13 mouse cellular contexts compared by ENCODE assay signal in genomic region chr7:144234783-144235182, GRCm38 (mm10).
DNase-seq lines count a peak whose midpoint lies in the region; ATAC-seq and TF ChIP-seq lines count a peak whose summit lies in the region.
"Had no signal": no experiment of that assay in that cellular context is flagged by ENCODE, and none has a peak within 500 bp of the region (broad histone marks: within the 10 kb centered on the region; RNA-seq: fewer than 3 reads in every experiment).

No protein-coding gene starts in this region.

- H3K4me2 ChIP-seq in kidney, embryonic 14.5 days (replicated peaks; ENCODE audit: low read depth, low read length), result no peak overlapping the region
- H3K4me2 ChIP-seq in lung, postnatal 0 days (replicated peaks; ENCODE audit: low read depth, low read length), result no peak overlapping the region
- H3K4me2 ChIP-seq in hindbrain, embryonic 12.5 days (replicated peaks), result no peak overlapping the region
- H3K4me2 ChIP-seq: embryonic facial prominence, embryonic 13.5 days; neural tube, embryonic 12.5 days had no signal

- no peaks in the 10 kb centered on the region for H3K9me3 ChIP-seq in kidney, embryonic 14.5 days (ENCODE audit: control insufficient read depth, low read length)
- H3K9me3 ChIP-seq in E14TG2a.4 (ENCODE audit: low read length), result no peaks in the 10 kb centered on the region
- no peaks in the 10 kb centered on the region for H3K9me3 ChIP-seq in lung, postnatal 0 days (ENCODE audit: low read length)
- H3K9me3 ChIP-seq in hindbrain, embryonic 12.5 days (replicated peaks), result no peaks in the 10 kb centered on the region
- H3K9me3 ChIP-seq: embryonic facial prominence, embryonic 13.5 days; neural tube, embryonic 12.5 days had no signal

- 66% methylated on average over 5 of the region's 5 CpGs for WGBS in kidney, adult 2 months
- 59% methylated on average over 5 of the region's 5 CpGs for WGBS in kidney, embryonic 14.5 days
- WGBS in bone marrow, adult 2 months, result 62% methylated on average over 5 of the region's 5 CpGs
- 42% methylated on average over 5 of the region's 5 CpGs for WGBS in lung, postnatal 0 days
- WGBS in hindbrain, embryonic 12.5 days, result 56% methylated on average over 5 of the region's 5 CpGs

- H3K4me3 ChIP-seq in kidney, adult 2 months (ENCODE audit: insufficient read depth, low read depth, low read length), result no peak overlapping the region
- H3K4me3 ChIP-seq in kidney, embryonic 14.5 days (ENCODE audit: low read length), result no peak overlapping the region
- H3K4me3 ChIP-seq in E14TG2a.4 (replicated peaks; ENCODE audit: low read length), result no peak overlapping the region
- H3K4me3 ChIP-seq in bone marrow, adult 2 months (replicated peaks; ENCODE audit: control insufficient read depth, low read depth, low read length), result no peak overlapping the region
- H3K4me3 ChIP-seq in lung, postnatal 0 days (ENCODE audit: low read depth, low read length), result no peak overlapping the region
- H3K4me3 ChIP-seq in hindbrain, embryonic 12.5 days, result no peak overlapping the region
- H3K4me3 ChIP-seq: embryonic facial prominence, embryonic 13.5 days; neural tube, embryonic 12.5 days had no signal

- DNase-seq in kidney, adult 2 months, result peak; percentile 38
- DNase-seq in lung, postnatal 0 days (ENCODE audit: low spot score), result no peak
- DNase-seq in ovary, postnatal 10 days (ENCODE audit: low spot score), result no peak
- DNase-seq: gastrocnemius, postnatal 14 days; layer of hippocampus, postnatal 36 days; thymus, postnatal 4 days had no signal

- H3K27me3 ChIP-seq in kidney, adult 2 months (replicated peaks; ENCODE audit: control insufficient read depth, insufficient read depth, low read length), result no peaks in the 10 kb centered on the region
- H3K27me3 ChIP-seq in kidney, embryonic 14.5 days (ENCODE audit: control insufficient read depth, insufficient read depth, low read length), result 0 out of 2 replicates have a peak, but pooled peaks cover 3% of the 10 kb centered on the region
- peaks cover 6% of the 10 kb centered on the region for H3K27me3 ChIP-seq in E14TG2a.4 (ENCODE audit: insufficient read depth, low read length)
- no peaks in the 10 kb centered on the region for H3K27me3 ChIP-seq in lung, postnatal 0 days (replicated peaks; ENCODE audit: insufficient read depth, low read length)
- peaks cover 11% of the 10 kb centered on the region; the same call in 1 of the 2 replicates for H3K27me3 ChIP-seq in hindbrain, embryonic 12.5 days
- H3K27me3 ChIP-seq: embryonic facial prominence, embryonic 13.5 days; neural tube, embryonic 12.5 days had no signal

- H3K9ac ChIP-seq in kidney, embryonic 14.5 days (ENCODE audit: low read depth, low read length), result no peak overlapping the region
- H3K9ac ChIP-seq in lung, postnatal 0 days (replicated peaks; ENCODE audit: low read depth), result no peak overlapping the region
- no peak overlapping the region for H3K9ac ChIP-seq in hindbrain, embryonic 12.5 days
- H3K9ac ChIP-seq: embryonic facial prominence, embryonic 13.5 days; neural tube, embryonic 12.5 days had no signal

- no peak; the same call in 1 of the 2 replicates for TF ChIP-seq CTCF in kidney, adult 2 months (conservative IDR thresholded peaks at IDR 0.05; ENCODE audit: insufficient read depth, insufficient read length, low read depth, low read length)
- TF ChIP-seq CTCF in E14TG2a.4 (conservative IDR thresholded peaks at IDR 0.05; ENCODE audit: low read length), result peak; percentile 28; the same call in 1 of the 2 replicates
- 0 out of 2 replicates have a peak, but pooled peaks have one; percentile 27 for TF ChIP-seq CTCF in bone marrow, adult 2 months (IDR thresholded peaks at IDR 0.05; ENCODE audit: control insufficient read depth, insufficient read depth, low read length)
- peak; percentile 40 for TF ChIP-seq CTCF in lung, postnatal 0 days (IDR thresholded peaks at IDR 0.05)

- H3K4me1 ChIP-seq in kidney, adult 2 months (ENCODE audit: control insufficient read depth, insufficient read depth, low read length), result no peaks in the 10 kb centered on the region
- peaks cover 11% of the 10 kb centered on the region; the same call in 1 of the 2 replicates for H3K4me1 ChIP-seq in kidney, embryonic 14.5 days (ENCODE audit: control insufficient read depth, insufficient read depth, low read length)
- peaks cover 26% of the 10 kb centered on the region for H3K4me1 ChIP-seq in E14TG2a.4 (replicated peaks; ENCODE audit: low read depth, low read length)
- H3K4me1 ChIP-seq in bone marrow, adult 2 months (ENCODE audit: control insufficient read depth, insufficient read depth, low read length), result no peaks in the 10 kb centered on the region
- no peaks in the 10 kb centered on the region for H3K4me1 ChIP-seq in lung, postnatal 0 days (ENCODE audit: insufficient read depth, low read depth, low read length)
- H3K4me1 ChIP-seq in hindbrain, embryonic 12.5 days, result peaks cover 42% of the 10 kb centered on the region

- no peak for TF ChIP-seq EP300 in lung, postnatal 0 days (IDR thresholded peaks at IDR 0.05)

- no peaks in the 10 kb centered on the region for H3K36me3 ChIP-seq in kidney, adult 2 months (ENCODE audit: control insufficient read depth, insufficient read depth, low read length)
- H3K36me3 ChIP-seq in kidney, embryonic 14.5 days (ENCODE audit: control insufficient read depth, insufficient read depth, low read length), result no peaks in the 10 kb centered on the region
- H3K36me3 ChIP-seq in E14TG2a.4 (ENCODE audit: insufficient read depth, low read length), result no peaks in the 10 kb centered on the region
- H3K36me3 ChIP-seq in lung, postnatal 0 days (ENCODE audit: insufficient read depth, low read length), result no peaks in the 10 kb centered on the region
- no peaks in the 10 kb centered on the region for H3K36me3 ChIP-seq in hindbrain, embryonic 12.5 days
- H3K36me3 ChIP-seq: embryonic facial prominence, embryonic 13.5 days; neural tube, embryonic 12.5 days had no signal

- H3K27ac ChIP-seq in kidney, adult 2 months (ENCODE audit: insufficient read depth, low read depth, low read length), result no peak overlapping the region
- no peak overlapping the region for H3K27ac ChIP-seq in kidney, embryonic 14.5 days (ENCODE audit: low read depth, low read length)
- H3K27ac ChIP-seq in bone marrow, adult 2 months (ENCODE audit: control insufficient read depth, insufficient read depth, low read depth, low read length, poor library complexity), result no peak overlapping the region
- no peak overlapping the region for H3K27ac ChIP-seq in lung, postnatal 0 days (ENCODE audit: low read length)
- no peak overlapping the region for H3K27ac ChIP-seq in hindbrain, embryonic 12.5 days
- H3K27ac ChIP-seq: embryonic facial prominence, embryonic 13.5 days; macrophage; neural tube, embryonic 12.5 days had no signal

- no peak for ATAC-seq in kidney, embryonic 14.5 days (ENCODE audit: low FRiP score, low TSS enrichment)
- ATAC-seq in lung, postnatal 0 days, result no peak
- no peak for ATAC-seq in hindbrain, embryonic 12.5 days (ENCODE audit: low FRiP score)

- no peak for TF ChIP-seq POLR2A in kidney, adult 2 months (IDR thresholded peaks at IDR 0.05; ENCODE audit: low read depth, low read length)
- no peak for TF ChIP-seq POLR2A in bone marrow, adult 2 months (IDR thresholded peaks at IDR 0.05; ENCODE audit: borderline replicate concordance, control insufficient read depth, low read depth, low read length)
